Mouse (Mus musculus): Measurements from ENCODE around the gene Rps28. TPM values are rescaled to one million over a fixed set of nuclear protein-coding genes. Genes with fewer than 3 reads are reported as not detected.
"Not testable (repeated sequence)": the region's sequence is repeated elsewhere in the genome, so short reads cannot be mapped to it uniquely, and the experiment has no call there.

Rps28 gene
- total RNA-seq, 2 experiments from 2014 or later: 600 to 661 TPM

GRCm38 (mm10) chr17:33826850-33827249 lies 2.5 kb upstream of the Rps28 start:
- no peak overlapping the region for H3K27ac ChIP-seq
- no peak overlapping the region for H3K4me3 ChIP-seq
- peak; percentile 92 for TF ChIP-seq CTCF (IDR thresholded peaks at IDR 0.05)
- peak; percentile 49 to 64 for DNase-seq (ENCODE audit: extremely low spot score in 1 of 2, low spot score in 2 of 2)
- intact Hi-C loops (cut with DNase I): no loop called here

- intact Hi-C loops (cut with DNase I): no loop called here
- peak overlapping the region; percentile 71 for H3K4me3 ChIP-seq
- no peak for DNase-seq (ENCODE audit: extremely low spot score in 1 of 2, low spot score in 2 of 2)
- H3K27ac ChIP-seq: no peak overlapping the region
- no peak for TF ChIP-seq CTCF (IDR thresholded peaks at IDR 0.05)
Observed at GRCm38 (mm10) chr17:33825462-33825861, 1.1 kb upstream of the Rps28 start.

GRCm38 (mm10) chr17:33824997-33825330 lies 602 bp upstream of the Rps28 start:
- DNase-seq (ENCODE audit: extremely low spot score in 1 of 2, low spot score in 2 of 2); intact Hi-C loops (cut with DNase I): not testable (repeated sequence)
- H3K4me3 ChIP-seq: peak overlapping the region; percentile 71
- peak overlapping the region; percentile 83; the same call in 1 of the 2 replicates for H3K27ac ChIP-seq

- DNase-seq (ENCODE audit: extremely low spot score in 1 of 2, low spot score in 2 of 2); intact Hi-C loops (cut with DNase I); H3K27ac ChIP-seq: not testable (repeated sequence)
- peak overlapping the region; percentile 71 for H3K4me3 ChIP-seq
Observed at GRCm38 (mm10) chr17:33823171-33823570, 1.2 kb downstream of the Rps28 start.

GRCm38 (mm10) chr17:33822436-33822959 lies 1.9 kb downstream of the Rps28 start:
- H3K27ac ChIP-seq: no peak overlapping the region
- H3K4me3 ChIP-seq: no peak overlapping the region
- DNase-seq (ENCODE audit: extremely low spot score in 1 of 2, low spot score in 2 of 2): no peak
- intact Hi-C loops (cut with DNase I): no loop called here
- TF ChIP-seq CTCF (IDR thresholded peaks at IDR 0.05): peak; percentile 29

GRCm38 (mm10) chr17:33817969-33818643 lies 6.3 kb downstream of the Rps28 start:
- no peak for DNase-seq (ENCODE audit: extremely low spot score in 1 of 2, low spot score in 2 of 2)
- H3K4me3 ChIP-seq: peak overlapping the region; percentile 60

GRCm38 (mm10) chr17:33817184-33817968 lies 7.0 kb downstream of the Rps28 start:
- peak; percentile 87 to 89 for DNase-seq (ENCODE audit: extremely low spot score in 1 of 2, low spot score in 2 of 2)
- Histone ChIP-seq H3K27ac (peak overlapping the region; percentile 92), H3K4me3 (peak overlapping the region; percentile 60)
- TF ChIP-seq CTCF (IDR thresholded peaks at IDR 0.05): no peak
- intact Hi-C loops (cut with DNase I): no loop called here

More at GRCm38 (mm10) chr17:33817969-33818643, 6.3 kb downstream of the Rps28 start:
- intact Hi-C loops (cut with DNase I): no loop called here
- peak overlapping the region; percentile 92 for H3K27ac ChIP-seq
- no peak for TF ChIP-seq CTCF (IDR thresholded peaks at IDR 0.05)

GRCm38 (mm10) chr17:33816612-33817011 lies 7.8 kb downstream of the Rps28 start:
- intact Hi-C loops (cut with DNase I): no loop called here
- DNase-seq (ENCODE audit: extremely low spot score in 1 of 2, low spot score in 2 of 2): no peak
- H3K4me3 ChIP-seq: peak overlapping the region; percentile 60
- peak overlapping the region; percentile 92; the same call in 1 of the 2 replicates for H3K27ac ChIP-seq
- TF ChIP-seq CTCF (IDR thresholded peaks at IDR 0.05): no peak

GRCm38 (mm10) chr17:33815399-33815798 lies 9.0 kb downstream of the Rps28 start:
- DNase-seq (ENCODE audit: extremely low spot score in 1 of 2, low spot score in 2 of 2): no peak
- TF ChIP-seq CTCF (IDR thresholded peaks at IDR 0.05): no peak
- intact Hi-C loops (cut with DNase I): no loop called here
- Histone ChIP-seq H3K4me3 (no peak overlapping the region), H3K27ac (no peak overlapping the region)

- H3K4me3 ChIP-seq: peak overlapping the region; percentile 13; the same call in 1 of the 2 replicates
- intact Hi-C loops (cut with DNase I): loop anchor here (5.0 kb wide), 1 partner anchor 376 kb away; no protein-coding TSS in a partner anchor
- H3K27ac ChIP-seq: peak overlapping the region; percentile 44
- no peak for TF ChIP-seq CTCF (IDR thresholded peaks at IDR 0.05)
- no peak for DNase-seq (ENCODE audit: extremely low spot score in 1 of 2, low spot score in 2 of 2)
Observed at GRCm38 (mm10) chr17:33812990-33813389, 11.4 kb downstream of the Rps28 start.

GRCm38 (mm10) chr17:33812475-33812874 lies 11.9 kb downstream of the Rps28 start:
- intact Hi-C loops (cut with DNase I): loop anchor here (5.0 kb wide), 1 partner anchor 375 kb away; no protein-coding TSS in a partner anchor
- H3K27ac ChIP-seq: peak overlapping the region; percentile 44
- H3K4me3 ChIP-seq: peak overlapping the region; percentile 13; the same call in 1 of the 2 replicates
- no peak for DNase-seq (ENCODE audit: extremely low spot score in 1 of 2, low spot score in 2 of 2)
- no peak for TF ChIP-seq CTCF (IDR thresholded peaks at IDR 0.05)

GRCm38 (mm10) chr17:33811142-33811516 lies 13.2 kb downstream of the Rps28 start:
- intact Hi-C loops (cut with DNase I): loop anchor here (5.0 kb wide), 1 partner anchor 374 kb away; no protein-coding TSS in a partner anchor
- no peak for TF ChIP-seq CTCF (IDR thresholded peaks at IDR 0.05)
- DNase-seq (ENCODE audit: extremely low spot score in 1 of 2, low spot score in 2 of 2): no peak
- peak overlapping the region; percentile 62 for H3K27ac ChIP-seq
- peak overlapping the region; percentile 71 for H3K4me3 ChIP-seq

Measured in left cerebral cortex, adult 2 months (tissue).